Mouse (Mus musculus): Measurements from ENCODE around the gene Bloc1s3. TPM values are rescaled to one million over a fixed set of nuclear protein-coding genes. Genes with fewer than 3 reads are reported as not detected.

Bloc1s3 gene
- polyA plus RNA-seq, 1 experiment: 3.7 TPM

DNA sequence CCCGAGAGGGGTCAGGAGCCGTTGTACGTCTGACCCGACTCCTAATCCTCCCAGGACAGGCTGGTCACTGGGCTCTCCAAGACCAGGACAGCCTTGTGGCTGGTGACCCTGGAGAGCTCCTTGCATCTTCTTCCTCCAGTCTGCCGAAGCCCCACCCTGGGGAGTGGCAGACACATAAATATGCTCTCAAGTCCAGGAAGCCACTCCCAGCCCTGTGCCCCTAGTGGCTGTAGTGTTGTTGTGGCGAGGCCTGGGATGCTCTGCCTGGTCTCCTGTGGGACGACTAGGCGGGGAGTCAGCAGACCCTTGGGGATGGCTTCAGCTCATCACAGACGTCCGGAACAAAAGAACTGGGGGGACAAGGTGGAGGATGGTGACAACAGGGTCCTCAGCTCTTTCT lies 22.9 kb upstream of the Bloc1s3 start:
- Histone ChIP-seq H3K4me3 (ENCODE audit: control insufficient read depth, low read depth, low read length) (no peak overlapping the region), H3K4me1 (ENCODE audit: control insufficient read depth, insufficient read depth, low read length) (no peaks in the 10 kb centered on the region), H3K27me3 (ENCODE audit: control insufficient read depth, insufficient read depth, low read length) (no peaks in the 10 kb centered on the region), H3K27ac (ENCODE audit: control insufficient read depth, insufficient read depth, low read depth, low read length) (no peak overlapping the region), H3K36me3 (ENCODE audit: control insufficient read depth, insufficient read depth, low read length) (no peaks in the 10 kb centered on the region; the same call in none of the 2 replicates)
- no peak for TF ChIP-seq CTCF (IDR thresholded peaks at IDR 0.05; ENCODE audit: control insufficient read depth, insufficient read depth, insufficient replicate concordance, low read depth, low read length)
- TF ChIP-seq POLR2A (IDR thresholded peaks at IDR 0.05; ENCODE audit: control insufficient read depth, low read depth, low read length): no peak

DNA sequence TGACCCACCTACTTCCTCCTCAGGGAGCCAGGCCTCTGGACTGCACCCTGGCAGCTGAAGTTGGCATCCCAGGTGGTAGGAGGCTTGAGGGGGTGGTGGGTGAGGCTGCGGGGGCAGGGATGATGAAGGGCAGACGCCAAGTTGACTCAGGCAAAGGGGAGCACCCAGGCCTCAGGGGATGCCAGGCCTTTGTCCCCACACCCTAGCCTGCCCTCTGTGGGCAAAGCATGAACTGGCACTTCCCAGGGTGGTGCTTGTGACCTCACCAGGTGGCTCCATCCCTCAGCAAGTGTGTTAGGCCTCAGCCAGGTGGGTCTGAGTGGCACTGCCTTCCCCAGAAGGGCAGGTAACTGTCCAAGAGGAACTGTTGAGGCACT lies 16.9 kb upstream of the Bloc1s3 start:
- Histone ChIP-seq H3K4me3 (ENCODE audit: control insufficient read depth, low read depth, low read length) (no peak overlapping the region), H3K36me3 (ENCODE audit: control insufficient read depth, insufficient read depth, low read length) (no peaks in the 10 kb centered on the region), H3K27me3 (ENCODE audit: control insufficient read depth, insufficient read depth, low read length) (no peaks in the 10 kb centered on the region), H3K27ac (ENCODE audit: control insufficient read depth, insufficient read depth, low read depth, low read length) (no peak overlapping the region), H3K4me1 (ENCODE audit: control insufficient read depth, insufficient read depth, low read length) (peaks cover 23% of the 10 kb centered on the region)
- TF ChIP-seq POLR2A (IDR thresholded peaks at IDR 0.05; ENCODE audit: control insufficient read depth, low read depth, low read length) (no peak), CTCF (IDR thresholded peaks at IDR 0.05; ENCODE audit: control insufficient read depth, insufficient read depth, insufficient replicate concordance, low read depth, low read length) (no peak)

DNA sequence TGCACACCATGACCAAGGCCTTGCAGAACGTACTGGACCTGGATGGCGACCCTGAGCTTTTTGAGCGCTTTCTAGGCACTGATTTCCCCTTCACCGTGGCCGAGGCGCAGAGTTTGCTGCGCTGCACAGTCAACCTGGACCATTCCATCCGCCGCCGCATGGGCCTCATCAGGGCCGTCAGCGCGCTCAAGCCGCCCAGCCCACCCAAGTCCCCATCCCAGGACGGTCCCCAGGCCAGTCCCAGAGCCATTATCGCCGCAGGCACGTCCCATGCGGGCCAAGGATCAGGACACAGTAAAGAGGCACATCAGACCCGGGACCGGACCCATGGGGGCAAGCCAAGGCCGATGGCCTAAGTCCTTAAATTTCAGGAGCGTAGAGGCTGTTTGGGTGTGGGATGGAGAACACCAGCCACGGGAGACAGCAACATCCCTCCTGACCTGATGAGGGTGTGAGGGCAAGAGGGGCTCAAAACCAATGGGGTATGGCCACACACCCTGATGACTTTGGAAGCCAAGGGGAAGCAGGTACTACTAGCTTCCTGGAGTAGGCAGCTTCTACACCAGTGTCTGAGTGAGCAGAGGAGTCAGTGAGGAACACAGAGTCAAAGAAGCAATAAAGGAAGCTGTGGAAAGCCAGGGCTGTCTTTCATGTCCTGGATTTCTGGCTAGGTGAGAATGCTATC lies 16.4 kb upstream of the Bloc1s3 start:
- Histone ChIP-seq H3K36me3 (ENCODE audit: control insufficient read depth, insufficient read depth, low read length) (no peaks in the 10 kb centered on the region), H3K4me1 (ENCODE audit: control insufficient read depth, insufficient read depth, low read length) (peaks cover 27% of the 10 kb centered on the region), H3K4me3 (ENCODE audit: control insufficient read depth, low read depth, low read length) (peak overlapping the region; percentile 69), H3K27ac (ENCODE audit: control insufficient read depth, insufficient read depth, low read depth, low read length) (no peak overlapping the region), H3K27me3 (ENCODE audit: control insufficient read depth, insufficient read depth, low read length) (no peaks in the 10 kb centered on the region)
- no peak for TF ChIP-seq POLR2A (IDR thresholded peaks at IDR 0.05; ENCODE audit: control insufficient read depth, low read depth, low read length)
- no peak for TF ChIP-seq CTCF (IDR thresholded peaks at IDR 0.05; ENCODE audit: control insufficient read depth, insufficient read depth, insufficient replicate concordance, low read depth, low read length)

DNA sequence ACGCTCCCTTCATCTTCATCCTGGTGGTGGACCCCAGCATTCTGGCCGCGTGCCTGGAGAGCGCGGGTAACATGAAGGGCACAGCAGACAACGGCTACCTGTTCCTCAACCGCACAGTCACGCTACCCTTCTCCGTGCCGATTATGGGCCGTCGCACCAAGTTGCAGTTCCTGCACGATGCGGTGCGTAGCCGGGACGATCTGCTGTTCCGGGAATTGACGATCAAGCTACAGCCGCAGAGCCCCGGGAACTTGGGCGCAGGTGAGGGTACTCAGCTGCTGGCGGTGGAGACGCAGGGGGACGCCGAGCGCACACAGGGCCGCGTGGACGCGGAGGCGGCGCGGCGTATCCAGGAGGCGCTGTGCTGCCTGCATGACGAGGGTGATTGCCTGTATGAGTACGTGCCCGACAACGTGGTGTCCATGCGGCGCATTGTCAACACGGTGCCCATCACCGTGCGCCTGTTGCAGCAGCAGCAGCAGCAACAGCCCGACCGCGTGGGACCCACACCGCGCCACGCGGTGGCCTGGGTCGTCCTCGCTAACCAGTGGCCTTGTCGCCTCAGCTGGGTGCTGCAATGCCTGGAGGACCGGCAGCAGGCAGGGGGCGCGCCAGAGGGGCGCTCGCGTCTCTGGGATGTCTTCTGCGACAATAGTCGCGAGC lies 15.7 kb upstream of the Bloc1s3 start:
- Histone ChIP-seq H3K4me1 (ENCODE audit: control insufficient read depth, insufficient read depth, low read length) (peaks cover 28% of the 10 kb centered on the region), H3K27me3 (ENCODE audit: control insufficient read depth, insufficient read depth, low read length) (no peaks in the 10 kb centered on the region), H3K36me3 (ENCODE audit: control insufficient read depth, insufficient read depth, low read length) (no peaks in the 10 kb centered on the region), H3K27ac (ENCODE audit: control insufficient read depth, insufficient read depth, low read depth, low read length) (no peak overlapping the region), H3K4me3 (ENCODE audit: control insufficient read depth, low read depth, low read length) (peak overlapping the region; percentile 69)
- TF ChIP-seq POLR2A (IDR thresholded peaks at IDR 0.05; ENCODE audit: control insufficient read depth, low read depth, low read length) (no peak), CTCF (IDR thresholded peaks at IDR 0.05; ENCODE audit: control insufficient read depth, insufficient read depth, insufficient replicate concordance, low read depth, low read length) (peak; percentile 8; the same call in 1 of the 2 replicates)

DNA sequence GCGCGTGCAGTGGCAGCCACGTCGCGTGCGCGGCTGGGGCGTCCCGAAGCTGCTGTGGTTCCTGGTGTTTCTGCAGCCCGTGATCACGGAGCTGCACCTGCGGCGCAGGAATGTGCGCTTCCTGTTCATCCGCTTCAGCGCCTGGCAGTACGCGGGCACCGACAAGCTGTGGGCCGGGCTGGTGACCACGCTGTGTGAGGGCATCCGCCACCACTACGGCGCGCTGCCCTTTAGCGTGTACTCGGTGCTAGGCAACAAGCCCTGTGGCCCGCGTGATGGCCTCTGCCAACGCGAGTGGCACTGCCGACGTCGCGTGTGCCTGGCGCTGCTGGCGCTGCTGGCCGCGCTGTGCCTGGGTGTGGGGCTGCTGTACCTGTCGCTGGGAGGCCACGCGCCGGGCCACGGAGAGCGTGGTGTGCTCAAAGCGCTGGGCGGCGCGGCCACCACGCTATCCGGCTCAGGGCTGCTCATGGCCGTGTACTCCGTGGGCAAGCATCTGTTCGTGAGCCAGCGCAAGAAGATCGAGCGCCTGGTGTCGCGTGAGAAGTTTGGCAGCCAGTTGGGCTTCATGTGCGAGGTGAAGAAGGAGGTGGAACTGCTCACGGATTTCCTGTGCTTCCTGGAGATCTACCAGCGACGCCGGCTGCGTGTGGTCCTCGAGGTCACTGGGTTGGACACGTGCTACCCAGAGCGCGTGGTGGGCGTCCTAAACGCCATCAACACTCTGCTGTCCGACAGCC lies 15.0 kb upstream of the Bloc1s3 start:
- no peaks in the 10 kb centered on the region for H3K27me3 ChIP-seq (ENCODE audit: control insufficient read depth, insufficient read depth, low read length)
- no peak overlapping the region for H3K27ac ChIP-seq (ENCODE audit: control insufficient read depth, insufficient read depth, low read depth, low read length)
- no peak for TF ChIP-seq CTCF (IDR thresholded peaks at IDR 0.05; ENCODE audit: control insufficient read depth, insufficient read depth, insufficient replicate concordance, low read depth, low read length)
- TF ChIP-seq POLR2A (IDR thresholded peaks at IDR 0.05; ENCODE audit: control insufficient read depth, low read depth, low read length): no peak
- no peaks in the 10 kb centered on the region for H3K36me3 ChIP-seq (ENCODE audit: control insufficient read depth, insufficient read depth, low read length)
- peak overlapping the region; percentile 69 for H3K4me3 ChIP-seq (ENCODE audit: control insufficient read depth, low read depth, low read length)
- H3K4me1 ChIP-seq (ENCODE audit: control insufficient read depth, insufficient read depth, low read length): peaks cover 28% of the 10 kb centered on the region

DNA sequence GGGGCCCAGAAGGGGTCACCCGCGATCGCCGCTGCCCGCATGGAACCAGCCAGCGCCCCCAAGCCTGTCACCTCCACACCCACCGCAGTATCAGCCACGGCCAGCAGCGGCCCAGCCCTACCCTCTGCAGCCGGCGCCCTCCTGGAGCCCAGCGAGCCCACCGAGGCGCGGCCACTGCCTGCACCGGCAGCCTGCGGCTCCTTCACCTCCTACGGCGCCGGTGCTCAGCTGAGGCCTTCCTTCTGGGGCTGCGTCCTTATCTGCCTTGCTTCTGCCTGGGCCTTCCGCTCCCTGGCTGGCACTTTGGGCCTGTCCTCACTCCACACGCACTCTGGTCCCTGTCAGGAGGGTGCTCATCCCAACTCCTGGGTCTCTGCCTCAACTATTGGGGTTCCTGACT lies 11.9 kb upstream of the Bloc1s3 start:
- TF ChIP-seq POLR2A (IDR thresholded peaks at IDR 0.05; ENCODE audit: control insufficient read depth, low read depth, low read length) (no peak), CTCF (IDR thresholded peaks at IDR 0.05; ENCODE audit: control insufficient read depth, insufficient read depth, insufficient replicate concordance, low read depth, low read length) (no peak)
- H3K4me3 ChIP-seq (ENCODE audit: control insufficient read depth, low read depth, low read length): no peak overlapping the region
- no peaks in the 10 kb centered on the region for H3K36me3 ChIP-seq (ENCODE audit: control insufficient read depth, insufficient read depth, low read length)
- no peaks in the 10 kb centered on the region for H3K27me3 ChIP-seq (ENCODE audit: control insufficient read depth, insufficient read depth, low read length)
- H3K27ac ChIP-seq (ENCODE audit: control insufficient read depth, insufficient read depth, low read depth, low read length): no peak overlapping the region
- H3K4me1 ChIP-seq (ENCODE audit: control insufficient read depth, insufficient read depth, low read length): peaks cover 33% of the 10 kb centered on the region

All from testis, adult 2 months (tissue).